Mouse (Mus musculus) MEL (cell line): Measurements from ENCODE around the gene Pde8a. TPM values are rescaled to one million over a fixed set of nuclear protein-coding genes. Genes with fewer than 3 reads are reported as not detected.

Source experiments
- DNase-seq: peaks from one replicate; pipeline ENCODE4 v3.0.0; 2011; ENCODE audit warnings: low read depth, low spot score
- H3K27ac ChIP-seq: 2 replicates; pipeline ENCODE4 v1.5.1; 2012; ENCODE audit warnings: low read depth, mild to moderate bottlenecking, control low read depth, low read length, moderate library complexity; ENCODE audit not compliant: control insufficient read depth
- H3K27me3 ChIP-seq, 2 experiments: fragments of 150-350 bp in 1 of 2; sonication (generic) in 1 of 2; 2 replicates each; pipeline ENCODE4 v1.6.1; 2012; ENCODE audit warnings: low read length in 2 of 2, mild to moderate bottlenecking in 2 of 2, improper control_type of control experiment in 1 of 2, moderate library complexity in 1 of 2; ENCODE audit not compliant: insufficient read depth in 2 of 2, control insufficient read depth in 1 of 2
- H3K36me3 ChIP-seq, 2 experiments: 2 replicates each; pipeline ENCODE4 v1.6.1; 2012 to 2014; ENCODE audit warnings: low read length in 2 of 2, improper control_type of control experiment in 1 of 2, inconsistent platforms in 1 of 2, mild to moderate bottlenecking in 1 of 2; ENCODE audit not compliant: insufficient read depth in 2 of 2, control insufficient read depth in 1 of 2
- H3K4me1 ChIP-seq, 2 experiments: fragments of 150-350 bp in 1 of 2; sonication (generic) in 1 of 2; 2 replicates each; pipeline ENCODE4 v1.6.1; 2012; ENCODE audit warnings: low read length in 2 of 2, improper control_type of control experiment in 1 of 2, mild to moderate bottlenecking in 1 of 2; ENCODE audit not compliant: insufficient read depth in 2 of 2, control insufficient read depth in 1 of 2
- H3K4me3 ChIP-seq, 2 experiments: fragments of 150-350 bp in 1 of 2; sonication (generic) in 1 of 2; 2 replicates each; pipeline ENCODE4 v1.5.1; 2012; ENCODE audit warnings: low read depth in 2 of 2, low read length in 2 of 2, mild to moderate bottlenecking in 2 of 2, moderate library complexity in 2 of 2, control low read depth in 1 of 2, improper control_type of control experiment in 1 of 2; ENCODE audit not compliant: control insufficient read depth in 1 of 2, insufficient read depth in 1 of 2
- H3K79me2 ChIP-seq: 2 replicates; pipeline ENCODE4 v1.6.1; 2012; ENCODE audit warnings: mild to moderate bottlenecking, low read length, moderate library complexity; ENCODE audit not compliant: control insufficient read depth, poor library complexity, insufficient read depth
- H3K9ac ChIP-seq: 2 replicates; pipeline ENCODE4 v1.6.1; 2012; ENCODE audit warnings: low read depth, mild to moderate bottlenecking, control low read depth, low read length, moderate library complexity; ENCODE audit not compliant: control insufficient read depth, poor library complexity, severe bottlenecking
- H3K9me3 ChIP-seq: fragments of 150-350 bp; sonication (generic); replicated peaks from 2 replicates; pipeline ENCODE4 v1.6.1; 2012; ENCODE audit warnings: mild to moderate bottlenecking, low read length, improper control_type of control experiment, moderate library complexity; ENCODE audit not compliant: insufficient read depth
- BHLHE40 ChIP-seq: IDR thresholded peaks from 2 replicates; pipeline ENCODE4 v1.6.1; 2012; ENCODE audit warnings: low read depth, mild to moderate bottlenecking, inconsistent platforms, low read length, improper control_type of control experiment, borderline replicate concordance
- CTCF ChIP-seq, 3 experiments: IDR thresholded peaks in 2 of 3; conservative IDR thresholded peaks in 1 of 3; 2 replicates each; pipeline ENCODE4 v1.5.1; 2011 to 2012; ENCODE audit warnings: low read length in 3 of 3, low read depth in 2 of 3, mild to moderate bottlenecking in 2 of 3, improper control_type of control experiment in 1 of 3, inconsistent platforms in 1 of 3, mixed read lengths in 1 of 3, moderate library complexity in 1 of 3; ENCODE audit not compliant: control insufficient read depth in 1 of 3, insufficient read depth in 1 of 3, poor library complexity in 1 of 3, severe bottlenecking in 1 of 3
- E2F4 ChIP-seq: IDR thresholded peaks from 2 replicates; pipeline ENCODE4 v1.6.1; 2011; ENCODE audit warnings: low read depth, low read length, improper control_type of control experiment, borderline replicate concordance
- GABPA ChIP-seq: IDR thresholded peaks from 2 replicates; pipeline ENCODE4 v1.6.1; 2012; ENCODE audit warnings: low read depth, mild to moderate bottlenecking, inconsistent platforms, low read length, improper control_type of control experiment, moderate library complexity
- JUND ChIP-seq: IDR thresholded peaks from 2 replicates; pipeline ENCODE4 v1.6.1; 2011; ENCODE audit warnings: low read depth, mild to moderate bottlenecking, improper control_type of control experiment, low read length
- MAX ChIP-seq: IDR thresholded peaks from 2 replicates; pipeline ENCODE4 v1.6.1; 2011; ENCODE audit warnings: low read length, improper control_type of control experiment
- MAZ ChIP-seq: IDR thresholded peaks from 2 replicates; pipeline ENCODE4 v1.6.1; 2012; ENCODE audit warnings: low read depth, mild to moderate bottlenecking, inconsistent platforms, low read length, improper control_type of control experiment
- MEF2A ChIP-seq: IDR thresholded peaks from 2 replicates; pipeline ENCODE4 v1.6.1; 2014; ENCODE audit warnings: low read depth, mild to moderate bottlenecking, inconsistent platforms, low read length, improper control_type of control experiment; ENCODE audit not compliant: poor library complexity, insufficient replicate concordance, severe bottlenecking; ENCODE audit errors: extremely low read depth
- MXI1 ChIP-seq: IDR thresholded peaks from 2 replicates; pipeline ENCODE4 v1.6.1; 2011; ENCODE audit warnings: mild to moderate bottlenecking, low read depth, low read length, improper control_type of control experiment
- MYC ChIP-seq: IDR thresholded peaks from 2 replicates; pipeline ENCODE4 v1.6.1; 2011; ENCODE audit warnings: low read depth, mild to moderate bottlenecking, low read length, improper control_type of control experiment, moderate library complexity
- NELFE ChIP-seq: IDR thresholded peaks from 2 replicates; pipeline ENCODE4 v1.6.1; 2011; ENCODE audit warnings: low read depth, low read length, improper control_type of control experiment
- NRF1 ChIP-seq: IDR thresholded peaks from 2 replicates; pipeline ENCODE4 v1.6.1; 2014; ENCODE audit warnings: low read depth, mild to moderate bottlenecking, inconsistent platforms, low read length, improper control_type of control experiment, moderate library complexity; ENCODE audit not compliant: poor library complexity, insufficient read depth, severe bottlenecking
- POLR2A ChIP-seq, 2 experiments: IDR thresholded peaks; 2 replicates each; pipeline ENCODE4 v1.6.1; 2011 to 2012; ENCODE audit warnings: low read length in 2 of 2, mild to moderate bottlenecking in 2 of 2, control low read depth in 1 of 2, improper control_type of control experiment in 1 of 2, low read depth in 1 of 2, moderate library complexity in 1 of 2; ENCODE audit not compliant: control insufficient read depth in 1 of 2, insufficient read depth in 1 of 2, poor library complexity in 1 of 2
- POLR2AphosphoS2 ChIP-seq: IDR thresholded peaks from 2 replicates; pipeline ENCODE4 v1.6.1; 2011; ENCODE audit warnings: low read length, improper control_type of control experiment
- POLR2AphosphoS5 ChIP-seq: IDR thresholded peaks from 2 replicates; pipeline ENCODE4 v1.6.1; 2012; ENCODE audit warnings: low read depth, borderline replicate concordance, mild to moderate bottlenecking, inconsistent platforms, low read length, moderate library complexity, mixed read lengths
- RAD21 ChIP-seq: IDR thresholded peaks from 2 replicates; pipeline ENCODE4 v1.6.1; 2011; ENCODE audit warnings: mild to moderate bottlenecking, low read depth, low read length, improper control_type of control experiment
- SMC3 ChIP-seq: IDR thresholded peaks from 2 replicates; pipeline ENCODE4 v1.6.1; 2011; ENCODE audit warnings: low read depth, low read length, improper control_type of control experiment
- TAL1 ChIP-seq: IDR thresholded peaks from 2 replicates; pipeline ENCODE4 v1.6.1; 2012; ENCODE audit warnings: mild to moderate bottlenecking, inconsistent platforms, low read length, moderate library complexity, mixed read lengths
- TBP ChIP-seq: IDR thresholded peaks from 2 replicates; pipeline ENCODE4 v1.8.0; 2011; ENCODE audit warnings: low read depth, low read length, improper control_type of control experiment
- UBTF ChIP-seq: IDR thresholded peaks from 2 replicates; pipeline ENCODE4 v1.6.1; 2012; ENCODE audit warnings: low read depth, mild to moderate bottlenecking, inconsistent platforms, low read length, improper control_type of control experiment, moderate library complexity, borderline replicate concordance; ENCODE audit not compliant: insufficient read depth
- USF1 ChIP-seq: IDR thresholded peaks from 2 replicates; pipeline ENCODE4 v1.6.1; 2014; ENCODE audit warnings: low read depth, mild to moderate bottlenecking, inconsistent platforms, low read length, improper control_type of control experiment, moderate library complexity
- USF2 ChIP-seq, 2 experiments: IDR thresholded peaks; 2 replicates each; pipeline ENCODE4 v1.6.1; 2011 to 2012; ENCODE audit warnings: improper control_type of control experiment in 2 of 2, low read length in 2 of 2, borderline replicate concordance in 1 of 2, inconsistent platforms in 1 of 2, low read depth in 1 of 2, mild to moderate bottlenecking in 1 of 2; ENCODE audit not compliant: insufficient read depth in 1 of 2
- ZC3H11A ChIP-seq: IDR thresholded peaks from 2 replicates; pipeline ENCODE4 v1.6.1; 2012; ENCODE audit warnings: low read depth, mild to moderate bottlenecking, inconsistent platforms, low read length, improper control_type of control experiment
- ZKSCAN1 ChIP-seq: IDR thresholded peaks from 2 replicates; pipeline ENCODE4 v1.6.1; 2012; ENCODE audit warnings: low read depth, mild to moderate bottlenecking, inconsistent platforms, low read length, improper control_type of control experiment, moderate library complexity
- ZMIZ1 ChIP-seq: IDR thresholded peaks from 2 replicates; pipeline ENCODE4 v1.6.1; 2012; ENCODE audit warnings: low read depth, mild to moderate bottlenecking, inconsistent platforms, low read length, improper control_type of control experiment, moderate library complexity
- polyA plus RNA-seq, 2 experiments: library from polyadenylated mRNA; stranded (reverse) in 1 of 2; unstranded in 1 of 2; fragments of >175 nt in 1 of 2; fragments of >200 nt in 1 of 2; gene quantifications; 2 replicates each; pipeline versions ENCODE4 v1.2.1 to v1.2.4; 2012; ENCODE audit warnings: low replicate concordance in 2 of 2, low read depth in 1 of 2; ENCODE audit not compliant: insufficient read length in 2 of 2, insufficient read depth in 1 of 2, missing spikeins in 1 of 2
- total RNA-seq: library from RNA; depleted of rRNA; stranded (reverse); fragments of 300-350 nt; gene quantifications from 2 replicates; pipeline ENCODE4 v1.2.3, GENCODE M21; 2012

Pde8a gene
- total and polyA plus RNA-seq, 3 experiments, result 0.11 TPM; not detected in 2

DNA sequence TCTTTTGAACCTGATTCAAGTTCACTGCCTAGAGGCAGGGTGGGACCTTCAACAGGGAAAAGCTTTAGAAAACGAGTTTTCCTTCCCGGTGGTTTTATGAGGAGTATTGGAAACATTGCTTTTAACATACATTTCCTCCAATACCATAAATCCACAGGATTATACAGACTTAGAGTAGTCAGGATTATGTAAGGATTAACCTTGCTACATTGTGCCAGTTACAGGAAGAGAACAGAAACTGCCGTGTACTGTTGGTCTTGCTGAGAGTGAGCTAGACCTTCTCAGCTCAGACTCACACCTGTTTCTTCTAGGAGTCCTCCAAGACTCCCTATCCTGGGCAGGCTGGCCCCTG lies 125.1 kb downstream of the Pde8a start:
- no peaks in the 10 kb centered on the region for H3K9me3 ChIP-seq
- H3K27me3 ChIP-seq, result no peaks in the 10 kb centered on the region
- H3K4me3 ChIP-seq, result no peak overlapping the region
- TF ChIP-seq TAL1 (no peak), NRF1 (no peak), ZC3H11A (no peak), POLR2AphosphoS2 (no peak), MXI1 (no peak), UBTF (no peak), USF1 (no peak)
- DNase-seq, result no peak
- H3K4me1 ChIP-seq, result peaks cover 1 to 3% of the 10 kb centered on the region in 2 experiments; a peak in 3 of 4 replicates
- H3K36me3 ChIP-seq, result peaks cover 7 to 16% of the 10 kb centered on the region in 2 experiments
- no peak overlapping the region for H3K27ac ChIP-seq
- no peak overlapping the region for H3K9ac ChIP-seq
- peaks cover 17% of the 10 kb centered on the region for H3K79me2 ChIP-seq

DNA sequence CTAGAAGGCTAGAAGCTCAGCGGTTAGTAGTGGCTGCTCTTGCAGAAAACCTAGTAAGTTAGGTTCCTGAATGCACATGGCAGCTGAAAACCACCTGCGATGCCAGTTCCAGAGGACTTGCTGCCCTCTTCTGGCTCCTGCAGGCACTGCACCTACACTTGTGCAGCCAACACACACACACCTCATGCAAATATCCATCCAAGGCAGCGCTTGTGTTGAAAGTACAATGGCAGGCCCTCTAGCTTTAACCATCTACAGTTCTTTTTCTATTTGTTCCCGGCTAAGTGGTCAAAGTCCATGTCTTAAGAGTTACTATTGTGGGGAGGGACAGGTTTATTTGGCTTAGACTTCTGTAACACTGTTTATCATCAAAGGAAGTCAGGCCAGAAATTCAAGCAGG lies 126.4 kb downstream of the Pde8a start:
- Histone ChIP-seq H3K4me3 (no peak overlapping the region), H3K36me3 (peaks cover 7 to 18% of the 10 kb centered on the region in 2 experiments)

DNA sequence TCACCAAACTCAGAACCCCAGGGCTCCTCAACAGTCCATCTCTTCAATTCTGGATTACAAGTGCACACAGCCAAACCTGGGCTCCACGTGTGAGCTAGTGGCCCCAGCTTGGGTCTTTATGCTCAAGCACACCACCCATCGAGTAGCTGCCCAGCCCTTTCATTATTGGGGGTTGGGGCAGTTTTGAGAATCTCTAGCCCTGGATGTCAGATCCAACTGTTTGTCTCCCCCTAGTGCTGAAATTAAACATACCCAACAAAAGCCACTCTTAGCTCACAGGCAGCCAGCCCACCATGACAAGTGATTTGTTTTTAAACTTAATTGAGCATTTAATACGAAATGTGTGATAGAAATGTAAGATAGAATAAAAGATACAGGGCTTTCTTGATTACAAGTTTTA lies 128.2 kb downstream of the Pde8a start:
- H3K9me3 ChIP-seq, result no peaks in the 10 kb centered on the region
- DNase-seq, result peak; percentile 77
- H3K4me3 ChIP-seq, result no peak overlapping the region
- no peak overlapping the region for H3K9ac ChIP-seq
- H3K27me3 ChIP-seq, result no peaks in the 10 kb centered on the region
- H3K27ac ChIP-seq, result no peak overlapping the region
- peaks cover 1 to 8% of the 10 kb centered on the region in 2 experiments; a peak in 3 of 4 replicates for H3K4me1 ChIP-seq
- H3K79me2 ChIP-seq, result peaks cover 32% of the 10 kb centered on the region
- peaks cover 11 to 18% of the 10 kb centered on the region in 2 experiments for H3K36me3 ChIP-seq
- TF ChIP-seq ZC3H11A (no peak), POLR2AphosphoS5 (no peak), USF1 (no peak), E2F4 (no peak), ZKSCAN1 (no peak), MAX (no peak), UBTF (no peak), POLR2AphosphoS2 (peak; percentile 97), ZMIZ1 (no peak), NELFE (no peak), TAL1 (no peak), TBP (0 out of 2 replicates have a peak, but pooled peaks have one; percentile 13), NRF1 (no peak), JUND (no peak), MEF2A (no peak), USF2 (IDR thresholded peaks at IDR 0.05; ENCODE audit: borderline replicate concordance in 1 of 2, insufficient read depth in 1 of 2, low read depth in 1 of 2, low read length in 2 of 2) (no peak), POLR2A (IDR thresholded peaks at IDR 0.05; ENCODE audit: control insufficient read depth in 1 of 2, insufficient read depth in 1 of 2, low read depth in 1 of 2, low read length in 2 of 2, poor library complexity in 1 of 2) (peak in 1 of 2 experiments; percentile 75; a peak in 2 of 4 replicates), BHLHE40 (no peak), GABPA (no peak)

More for the DNA sequence above, 126.4 kb downstream of the Pde8a start:
- H3K9ac ChIP-seq, result no peak overlapping the region
- peaks cover 30% of the 10 kb centered on the region for H3K79me2 ChIP-seq
- TF ChIP-seq RAD21 (peak; percentile 39), MAZ (no peak), POLR2AphosphoS2 (no peak), MYC (peak; percentile 79; the same call in 1 of the 2 replicates), CTCF (IDR thresholded peaks at IDR 0.05 in 2 of 3, conservative IDR thresholded peaks at IDR 0.05 in 1 of 3; ENCODE audit: control insufficient read depth in 1 of 3, insufficient read depth in 1 of 3, low read depth in 2 of 3, low read length in 3 of 3, poor library complexity in 1 of 3, severe bottlenecking in 1 of 3) (peak; percentile 75 to 85 (median 83)), POLR2A (IDR thresholded peaks at IDR 0.05; ENCODE audit: control insufficient read depth in 1 of 2, insufficient read depth in 1 of 2, low read depth in 1 of 2, low read length in 2 of 2, poor library complexity in 1 of 2) (peak in 1 of 2 experiments; percentile 30; a peak in 1 of 4 replicates), SMC3 (peak; percentile 41; the same call in 1 of the 2 replicates), MAX (peak; percentile 43; the same call in 1 of the 2 replicates)
- peaks cover 1 to 3% of the 10 kb centered on the region in 2 experiments; a peak in 3 of 4 replicates for H3K4me1 ChIP-seq
- DNase-seq, result peak; percentile 87
- no peak overlapping the region for H3K27ac ChIP-seq
- no peaks in the 10 kb centered on the region for H3K27me3 ChIP-seq
- H3K9me3 ChIP-seq, result no peaks in the 10 kb centered on the region
